Mouse (Mus musculus) hindbrain, embryonic 16.5 days (tissue): ENCODE results near the gene Ltv1. TPM values are rescaled to one million over a fixed set of nuclear protein-coding genes. Genes with fewer than 3 reads are reported as not detected.
A peak's percentile ranks its signal among the peaks of the same experiment; 100 is the strongest.
"Not testable (repeated sequence)": the region's sequence is repeated elsewhere in the genome, so short reads cannot be mapped to it uniquely, and the experiment has no call there.

ENCODE experiments used
- ATAC-seq: fragments of 200-750 bp; cut with Nextera tagmentation; 2 replicates; pipeline ENCODE4 v1.8.0; 2017; ENCODE audit warnings: moderate TSS enrichment, moderate library complexity
- H3K27ac ChIP-seq: fragments of 300-500 bp; sonication (generic); 2 replicates; pipeline ENCODE4 v1.5.1; 2014; ENCODE audit warnings: low read depth, mild to moderate bottlenecking, control low read depth, low read length, moderate library complexity
- H3K27me3 ChIP-seq: fragments of 300-500 bp; sonication (generic); replicated peaks from 2 replicates; pipeline ENCODE4 v1.6.1; 2014; ENCODE audit warnings: low read length; ENCODE audit not compliant: control insufficient read depth, insufficient read depth
- H3K36me3 ChIP-seq: fragments of 300-500 bp; sonication (generic); 2 replicates; pipeline ENCODE4 v1.6.1; 2014; ENCODE audit warnings: mild to moderate bottlenecking, low read length, moderate library complexity, mixed read lengths; ENCODE audit not compliant: control insufficient read depth, insufficient read depth
- H3K4me1 ChIP-seq: fragments of 300-500 bp; sonication (generic); 2 replicates; pipeline ENCODE4 v1.6.1; 2014; ENCODE audit warnings: low read depth, low read length; ENCODE audit not compliant: control insufficient read depth, insufficient read depth
- H3K4me2 ChIP-seq: fragments of 300-500 bp; sonication (generic); 2 replicates; pipeline ENCODE4 v1.6.1; 2014; ENCODE audit warnings: mild to moderate bottlenecking, low read length, control low read depth, moderate library complexity
- H3K4me3 ChIP-seq: fragments of 300-500 bp; sonication (generic); 2 replicates; pipeline ENCODE4 v1.5.1; 2014; ENCODE audit warnings: mild to moderate bottlenecking, low read length, control low read depth, moderate library complexity
- H3K9ac ChIP-seq: fragments of 300-500 bp; sonication (generic); 2 replicates; pipeline ENCODE4 v1.6.1; 2014; ENCODE audit warnings: low read depth, mild to moderate bottlenecking, control low read depth, low read length, moderate library complexity
- H3K9me3 ChIP-seq: fragments of 300-500 bp; sonication (generic); 2 replicates; pipeline ENCODE4 v1.6.1; 2014; ENCODE audit warnings: mild to moderate bottlenecking, low read length, moderate library complexity; ENCODE audit not compliant: control insufficient read depth
- WGBS: fragments of 180-500 bp; shearing (Covaris S2); extraction: QIAGEN DNeasy Blood & Tissue Kit; methylation state at CpG from one replicate; pipeline ENCODE4 v1.1.7; 2014; 5-methylcytosine and 5-hydroxymethylcytosine counted together
- polyA plus RNA-seq: library from polyadenylated mRNA; unstranded; fragments of >200 nt; fragmentation: Nextera tagmentation; extraction: Ambion mirVana; gene quantifications from 2 replicates; pipeline ENCODE4 v1.2.1, GENCODE M21; 2015

Ltv1 gene
- polyA plus RNA-seq, 1 experiment from 2014 or later, result 30.8 TPM

DNA sequence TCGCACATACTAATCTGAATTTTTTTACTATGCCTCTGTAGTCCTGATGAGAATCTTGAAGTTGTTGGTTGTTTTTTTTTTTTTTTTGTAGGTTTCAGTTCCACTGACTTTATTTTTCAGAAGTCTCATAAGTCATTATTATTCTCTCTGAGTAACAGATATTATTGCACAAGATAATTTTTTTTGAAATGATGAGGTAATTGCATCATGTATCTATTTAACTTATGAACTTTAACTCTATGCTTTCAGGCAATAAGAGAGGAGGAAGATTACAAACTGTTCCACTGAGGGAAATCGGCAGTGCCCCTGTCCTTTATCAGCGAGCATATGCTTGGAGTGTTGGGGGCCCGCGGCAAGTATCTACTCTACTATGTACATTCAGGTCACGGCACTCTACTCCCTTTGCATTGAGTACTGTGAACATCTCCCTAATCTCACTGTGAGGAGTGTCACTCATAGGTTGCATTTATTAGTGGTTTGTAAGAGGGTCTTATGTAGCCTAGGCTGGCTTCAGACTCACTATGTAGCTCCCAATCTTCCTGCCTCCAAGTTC, 8.8 kb upstream of the Ltv1 start:
- Histone ChIP-seq H3K27me3 (no peaks in the 10 kb centered on the region), H3K4me1 (no peaks in the 10 kb centered on the region), H3K36me3 (no peaks in the 10 kb centered on the region), H3K9me3 (no peaks in the 10 kb centered on the region), H3K4me2 (no peak overlapping the region), H3K27ac (no peak overlapping the region), H3K9ac (no peak overlapping the region), H3K4me3 (no peak overlapping the region)
- WGBS, result 96% methylated on average over 6 of the region's 6 CpGs
- no peak for ATAC-seq

DNA sequence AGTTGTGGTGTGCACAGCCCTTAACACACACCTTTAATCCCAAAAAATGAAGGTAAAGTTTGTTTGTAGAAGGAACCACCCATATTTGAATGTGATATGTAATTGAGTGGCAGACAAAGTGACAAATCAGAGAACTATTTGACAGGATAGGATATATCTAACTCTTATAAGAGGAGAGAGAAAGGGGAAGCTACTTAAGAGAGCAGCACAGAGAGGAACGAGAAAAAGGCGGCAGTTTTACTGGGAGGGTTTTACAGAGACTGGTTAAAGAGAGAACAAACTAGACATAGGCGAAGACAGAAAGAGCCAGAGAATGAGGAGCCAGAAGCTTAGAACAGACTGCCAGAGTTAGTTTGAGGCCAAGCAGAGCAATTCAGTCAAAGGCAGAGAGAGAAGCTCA, 7.9 kb upstream of the Ltv1 start:
- Histone ChIP-seq H3K4me2 (no peak overlapping the region), H3K4me1 (no peaks in the 10 kb centered on the region), H3K27me3 (no peaks in the 10 kb centered on the region), H3K36me3 (no peaks in the 10 kb centered on the region), H3K9ac (no peak overlapping the region), H3K4me3 (no peak overlapping the region), H3K9me3 (no peaks in the 10 kb centered on the region), H3K27ac (no peak overlapping the region)
- WGBS, result 92% methylated on average over 3 of the region's 3 CpGs
- ATAC-seq, result no peak

DNA sequence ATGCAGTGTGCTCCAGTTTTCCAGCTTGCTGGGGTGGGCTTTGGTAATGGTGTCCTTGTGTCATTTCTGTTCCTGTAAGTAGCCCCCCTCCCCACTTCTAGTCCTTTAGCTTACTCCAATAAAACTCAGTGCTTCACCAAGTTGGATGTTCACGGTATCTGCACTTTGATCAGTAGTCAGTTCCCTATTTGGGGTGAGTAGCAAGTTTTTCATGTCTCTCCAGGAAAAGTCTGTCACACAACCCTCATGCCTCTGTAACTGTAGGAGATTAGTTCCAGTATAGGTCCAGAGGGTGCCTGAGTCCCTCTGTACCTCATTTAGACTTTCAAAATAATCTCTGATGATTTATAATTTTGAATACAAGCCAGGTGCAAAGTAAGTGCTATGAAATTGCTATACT, 6.3 kb upstream of the Ltv1 start:
- Histone ChIP-seq H3K36me3 (no peaks in the 10 kb centered on the region), H3K27ac (no peak overlapping the region), H3K9me3 (no peaks in the 10 kb centered on the region), H3K4me2 (no peak overlapping the region), H3K9ac (no peak overlapping the region), H3K4me3 (no peak overlapping the region), H3K27me3 (no peaks in the 10 kb centered on the region), H3K4me1 (no peaks in the 10 kb centered on the region)
- ATAC-seq, result no peak
- WGBS, result 90% methylated on average over 1 of the region's 1 CpGs

DNA sequence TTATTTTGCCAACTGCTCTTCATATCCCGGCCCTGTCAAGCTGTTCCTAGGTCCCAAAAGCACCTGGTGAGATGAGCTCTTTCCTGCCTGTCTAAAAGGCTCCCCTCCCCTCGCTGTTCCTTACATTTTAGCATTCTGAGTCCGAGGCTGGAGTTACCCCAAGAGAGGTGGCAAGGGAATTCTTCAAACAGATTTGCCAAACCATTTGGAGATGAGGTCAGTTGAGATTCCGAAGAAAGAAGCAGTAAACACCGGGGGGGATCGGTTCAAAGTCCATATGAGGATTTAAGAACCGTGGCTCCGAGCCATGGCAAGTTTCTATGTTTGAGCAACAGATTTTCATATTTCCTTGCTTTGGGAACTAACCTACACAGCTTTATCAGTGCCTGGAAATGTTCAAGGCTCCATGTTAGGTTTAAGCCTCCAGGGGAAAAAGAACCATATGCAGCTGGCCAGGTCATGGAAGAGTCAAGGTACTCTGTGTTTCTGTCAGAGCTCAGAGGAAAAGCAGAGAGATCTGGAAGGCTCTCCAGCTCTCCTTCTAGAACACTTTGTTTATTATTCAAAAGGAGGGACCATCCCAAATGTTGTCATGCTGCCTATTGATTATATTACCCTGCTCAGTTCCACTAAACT, 4.0 kb upstream of the Ltv1 start:
- H3K4me1 ChIP-seq, result peaks cover 4% of the 10 kb centered on the region
- no peak for ATAC-seq
- H3K9ac ChIP-seq, result no peak overlapping the region
- 80% methylated on average over 8 of the region's 8 CpGs for WGBS
- no peaks in the 10 kb centered on the region for H3K36me3 ChIP-seq
- no peaks in the 10 kb centered on the region for H3K27me3 ChIP-seq
- no peak overlapping the region for H3K27ac ChIP-seq
- no peak overlapping the region for H3K4me3 ChIP-seq
- no peaks in the 10 kb centered on the region for H3K9me3 ChIP-seq
- no peak overlapping the region for H3K4me2 ChIP-seq

DNA sequence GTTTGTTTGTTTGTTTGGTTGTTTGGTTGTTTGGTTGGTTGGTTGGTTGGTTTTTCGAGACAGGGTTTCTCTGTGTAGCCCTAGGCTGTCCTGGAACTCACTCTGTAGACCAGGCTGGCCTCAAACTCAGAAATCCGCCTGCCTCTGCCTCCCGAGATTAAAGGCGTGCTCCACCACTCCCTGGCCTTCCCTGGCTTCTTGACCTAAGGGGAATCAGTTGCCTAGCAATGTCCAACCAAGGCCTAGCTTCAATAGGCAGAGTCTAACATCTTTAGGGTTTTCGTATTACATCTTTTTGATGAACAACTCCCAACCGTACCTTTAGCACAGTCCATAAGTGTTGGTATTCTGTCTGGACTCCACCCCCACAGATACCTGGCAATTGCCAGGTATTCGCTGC, 528 bp upstream of the Ltv1 start:
- 87% methylated on average over 7 of the region's 7 CpGs for WGBS
- not testable (repeated sequence) for H3K27me3 ChIP-seq, H3K4me1 ChIP-seq, H3K9ac ChIP-seq, H3K9me3 ChIP-seq, H3K36me3 ChIP-seq, ATAC-seq, H3K27ac ChIP-seq
- Histone ChIP-seq H3K4me2 (peak overlapping the region; percentile 68), H3K4me3 (peak overlapping the region; percentile 60)

DNA sequence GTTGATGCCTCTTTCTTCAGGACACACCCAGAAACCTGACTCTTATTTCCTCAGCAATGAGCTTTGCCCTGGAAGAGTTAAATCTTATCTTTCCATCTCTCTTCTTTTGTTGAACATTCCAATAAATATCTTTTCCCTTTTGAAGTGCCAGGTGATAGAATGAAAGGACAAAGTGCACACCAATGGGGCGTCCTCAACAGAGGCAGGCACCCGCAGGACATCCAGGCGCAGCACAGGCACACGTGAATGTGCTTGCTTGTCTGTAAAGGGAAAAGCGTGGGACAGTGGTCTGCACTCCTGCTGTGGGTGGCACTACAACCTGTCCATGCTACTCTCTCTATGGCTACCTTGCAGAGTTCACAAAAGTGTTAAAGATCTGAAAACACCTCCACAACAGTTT, 3.1 kb downstream of the Ltv1 start:
- ATAC-seq, result no peak
- H3K27me3 ChIP-seq, result no peaks in the 10 kb centered on the region
- no peak overlapping the region for H3K9ac ChIP-seq
- no peak overlapping the region for H3K4me2 ChIP-seq
- H3K36me3 ChIP-seq, result peaks cover 7% of the 10 kb centered on the region; the same call in 1 of the 2 replicates
- peaks cover 6% of the 10 kb centered on the region for H3K4me1 ChIP-seq
- H3K27ac ChIP-seq, result no peak overlapping the region
- no peaks in the 10 kb centered on the region for H3K9me3 ChIP-seq
- H3K4me3 ChIP-seq, result no peak overlapping the region
- WGBS, result 93% methylated on average over 5 of the region's 5 CpGs

DNA sequence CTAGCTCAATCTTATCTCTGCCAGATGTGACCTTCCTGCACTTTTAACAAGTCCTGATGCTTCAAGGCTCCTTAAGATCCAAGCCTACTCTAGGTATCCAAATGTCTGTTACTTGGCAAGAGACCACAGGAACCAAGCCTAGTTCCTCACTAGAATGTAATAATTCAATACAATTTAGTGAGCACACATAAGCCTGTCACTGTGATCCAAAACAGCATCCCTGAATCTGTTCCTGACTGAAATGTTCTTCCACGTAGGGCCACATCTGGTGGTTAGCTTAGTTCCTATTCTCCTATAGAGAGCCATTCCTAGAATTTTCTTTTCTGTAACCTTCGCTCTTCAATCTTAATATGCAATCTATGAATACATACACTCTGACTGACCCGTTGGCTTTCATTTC, 6.2 kb downstream of the Ltv1 start:
- Histone ChIP-seq H3K9ac (no peak overlapping the region), H3K4me1 (no peaks in the 10 kb centered on the region), H3K27ac (no peak overlapping the region), H3K4me3 (no peak overlapping the region), H3K36me3 (peaks cover 9% of the 10 kb centered on the region), H3K4me2 (no peak overlapping the region), H3K9me3 (no peaks in the 10 kb centered on the region), H3K27me3 (no peaks in the 10 kb centered on the region)
- ATAC-seq, result no peak
- WGBS, result 95% methylated on average over 3 of the region's 3 CpGs

DNA sequence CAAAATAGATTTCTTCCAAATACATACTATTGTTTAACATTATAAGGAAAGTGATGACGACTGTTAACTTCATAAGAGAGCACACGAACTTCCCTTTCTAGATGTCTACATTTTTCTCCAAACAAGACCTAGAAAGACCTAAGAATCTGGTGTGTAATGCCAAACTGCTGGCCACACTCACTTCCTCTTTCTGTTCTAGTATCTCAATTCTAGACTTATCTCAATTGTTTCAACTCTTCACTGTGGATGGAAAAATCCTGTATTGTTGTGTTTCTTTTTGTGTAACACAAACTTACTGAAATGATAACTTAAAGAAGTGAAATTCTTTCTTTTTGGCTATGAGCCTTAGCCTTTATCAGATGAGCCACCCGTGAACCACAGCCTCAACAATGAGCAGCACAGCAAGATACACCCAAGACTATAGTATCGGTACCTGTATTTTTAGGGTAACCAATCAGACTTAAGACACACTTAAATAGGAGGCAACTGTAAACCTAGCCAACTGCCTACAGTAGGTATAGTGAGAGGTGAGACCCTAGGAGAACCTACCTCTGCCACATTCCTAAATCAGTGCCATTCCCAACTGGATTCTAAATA, 8.7 kb downstream of the Ltv1 start:
- no peak overlapping the region for H3K4me2 ChIP-seq
- no peak overlapping the region for H3K9ac ChIP-seq
- H3K36me3 ChIP-seq, result peaks cover 25% of the 10 kb centered on the region
- no peak overlapping the region for H3K27ac ChIP-seq
- no peaks in the 10 kb centered on the region for H3K27me3 ChIP-seq
- no peaks in the 10 kb centered on the region for H3K9me3 ChIP-seq
- no peak for ATAC-seq
- H3K4me3 ChIP-seq, result no peak overlapping the region
- no peaks in the 10 kb centered on the region for H3K4me1 ChIP-seq
- WGBS, result 92% methylated on average over 4 of the region's 4 CpGs

DNA sequence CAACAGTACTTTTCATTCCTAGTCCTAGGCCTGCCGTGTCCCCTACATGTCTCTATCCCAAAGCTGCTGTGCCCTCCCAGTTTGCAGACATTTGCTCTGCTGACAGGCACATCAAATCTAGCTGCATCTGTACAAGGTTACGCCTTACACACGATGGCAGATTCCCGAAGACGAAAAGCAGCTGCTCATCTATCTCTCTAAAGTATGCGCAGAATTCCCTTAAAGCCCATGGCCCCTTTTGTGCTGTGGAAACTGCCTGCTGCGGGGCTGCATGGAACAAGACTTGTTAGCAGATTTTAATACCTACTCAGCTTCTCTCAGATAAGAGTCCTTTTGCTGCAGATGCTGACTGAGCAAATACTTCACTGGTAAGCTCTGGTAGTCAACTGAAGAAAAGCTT, 12.8 kb downstream of the Ltv1 start:
- H3K9me3 ChIP-seq, result no peaks in the 10 kb centered on the region
- 90% methylated on average over 7 of the region's 7 CpGs for WGBS

More for the DNA sequence above, 12.8 kb downstream of the Ltv1 start:
- no peak overlapping the region for H3K27ac ChIP-seq
- no peak overlapping the region for H3K9ac ChIP-seq
- no peaks in the 10 kb centered on the region for H3K4me1 ChIP-seq
- peaks cover 29% of the 10 kb centered on the region for H3K36me3 ChIP-seq
- no peaks in the 10 kb centered on the region for H3K27me3 ChIP-seq
- no peak overlapping the region for H3K4me2 ChIP-seq
- ATAC-seq, result no peak
- H3K4me3 ChIP-seq, result no peak overlapping the region
